Mouse (Mus musculus): Measurements from ENCODE around the gene Abtb1. TPM values are rescaled to one million over a fixed set of nuclear protein-coding genes. Genes with fewer than 3 reads are reported as not detected.

Abtb1 gene
- polyA plus RNA-seq, 1 experiment from 2014 or later, result 27.2 TPM

DNA sequence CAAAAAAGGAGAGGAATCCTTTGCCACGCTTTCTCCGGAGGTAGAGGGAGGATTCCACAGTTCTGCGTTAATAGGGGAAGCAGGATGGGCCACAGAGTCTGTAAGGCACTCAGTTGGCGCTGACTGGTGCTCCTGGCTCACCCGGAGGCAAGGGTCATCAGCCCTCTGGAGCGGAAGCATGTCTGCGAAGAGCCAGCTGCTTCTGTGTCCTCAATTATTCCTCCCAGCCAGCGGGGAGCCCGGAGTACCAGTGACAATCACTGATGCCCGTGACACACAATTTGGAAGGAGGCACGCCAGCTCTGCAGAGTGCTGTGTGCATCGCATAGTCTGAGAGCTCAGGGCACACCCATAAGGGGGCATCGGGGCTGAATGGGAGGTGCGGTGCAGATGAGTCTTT is 54.3 kb downstream of the Abtb1 start:
- H3K9me3 ChIP-seq, result no peaks in the 10 kb centered on the region
- peak; percentile 42 for DNase-seq (ENCODE audit: low spot score)
- H3K4me1 ChIP-seq (replicated peaks), result peaks cover 81% of the 10 kb centered on the region
- no peak overlapping the region; the same call in 1 of the 2 replicates for H3K4me3 ChIP-seq
- H3K27me3 ChIP-seq (ENCODE audit: insufficient read depth, poor library complexity, severe bottlenecking), result peaks cover 8% of the 10 kb centered on the region
- WGBS, result 54% methylated on average over 14 of the region's 14 CpGs
- H3K27ac ChIP-seq, result peak overlapping the region; percentile 54; the same call in 1 of the 2 replicates
- no peaks in the 10 kb centered on the region for H3K36me3 ChIP-seq

DNA sequence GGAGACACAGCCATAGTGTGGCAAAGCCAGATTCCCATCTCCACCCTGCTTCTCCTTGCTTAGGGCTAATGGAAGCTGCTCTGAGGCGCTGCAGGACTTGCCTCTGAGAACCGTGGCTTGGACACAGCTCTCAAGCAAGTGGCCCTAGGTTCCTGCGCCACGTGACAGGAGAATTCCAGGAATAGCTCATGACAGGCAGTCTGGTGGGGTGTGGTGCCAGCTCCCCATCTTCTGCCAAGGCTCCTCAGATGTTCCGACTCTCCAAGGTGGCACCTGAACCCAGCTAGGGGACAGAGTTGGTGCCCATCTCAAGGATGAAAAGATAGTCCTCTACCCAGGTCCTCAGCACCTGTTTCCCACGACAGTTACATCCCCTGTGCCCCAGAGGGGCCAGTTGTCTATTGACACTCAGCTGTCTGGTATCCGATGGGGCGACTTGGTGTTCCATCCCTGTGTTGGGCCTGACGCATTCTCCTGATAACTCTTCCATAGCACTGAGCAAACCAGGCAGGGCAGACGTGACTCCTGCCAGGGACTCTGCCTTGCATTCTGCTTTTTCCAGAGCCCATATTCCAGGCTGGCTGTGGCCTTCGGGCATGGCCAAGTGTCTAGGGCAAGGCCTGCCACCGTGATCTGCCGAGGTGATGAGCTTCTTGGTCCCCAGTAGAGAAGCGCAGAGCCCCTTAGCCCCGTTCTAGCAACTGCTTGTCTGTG is 54.9 kb downstream of the Abtb1 start:
- no peak overlapping the region for H3K4me3 ChIP-seq
- peak overlapping the region; percentile 54; the same call in 1 of the 2 replicates for H3K27ac ChIP-seq
- H3K4me1 ChIP-seq (replicated peaks), result peaks cover 81% of the 10 kb centered on the region
- H3K27me3 ChIP-seq (ENCODE audit: insufficient read depth, poor library complexity, severe bottlenecking), result peaks cover 14% of the 10 kb centered on the region
- H3K36me3 ChIP-seq, result no peaks in the 10 kb centered on the region
- 83% methylated on average over 15 of the region's 15 CpGs for WGBS
- no peaks in the 10 kb centered on the region for H3K9me3 ChIP-seq
- DNase-seq (ENCODE audit: low spot score), result no peak

Other genes starting within 250 kb of the Abtb1 start
- gene Kbtbd12, start 204.0 kb downstream of the Abtb1 start, polyA plus RNA-seq (2016; fragmentation: Nextera tagmentation; extraction: Ambion mirVana), result not detected in 2 replicates
- 4.3 and 10.2 TPM in 2 replicates for gene Mgll, start 117.6 kb downstream of the Abtb1 start, polyA plus RNA-seq (2016; fragmentation: Nextera tagmentation; extraction: Ambion mirVana)
- 81.1 and 182 TPM in 2 replicates for gene Podxl2, start 33.1 kb upstream of the Abtb1 start, polyA plus RNA-seq (2016; fragmentation: Nextera tagmentation; extraction: Ambion mirVana)
- 222 and 292 TPM in 2 replicates for gene Mcm2, start 56.8 kb upstream of the Abtb1 start, polyA plus RNA-seq (2016; fragmentation: Nextera tagmentation; extraction: Ambion mirVana)
- 60.5 and 62.3 TPM in 2 replicates for gene Tpra1, start 60.3 kb upstream of the Abtb1 start, polyA plus RNA-seq (2016; fragmentation: Nextera tagmentation; extraction: Ambion mirVana)

All from hindbrain, embryonic 10.5 days (tissue).